Mouse (Mus musculus): ENCODE measurements around the gene Ptch2. TPM values are rescaled to one million over a fixed set of nuclear protein-coding genes. Genes with fewer than 3 reads are reported as not detected.

Ptch2 gene
- total and polyA plus RNA-seq, 3 experiments = 0.33 TPM; not detected in 2

DNA sequence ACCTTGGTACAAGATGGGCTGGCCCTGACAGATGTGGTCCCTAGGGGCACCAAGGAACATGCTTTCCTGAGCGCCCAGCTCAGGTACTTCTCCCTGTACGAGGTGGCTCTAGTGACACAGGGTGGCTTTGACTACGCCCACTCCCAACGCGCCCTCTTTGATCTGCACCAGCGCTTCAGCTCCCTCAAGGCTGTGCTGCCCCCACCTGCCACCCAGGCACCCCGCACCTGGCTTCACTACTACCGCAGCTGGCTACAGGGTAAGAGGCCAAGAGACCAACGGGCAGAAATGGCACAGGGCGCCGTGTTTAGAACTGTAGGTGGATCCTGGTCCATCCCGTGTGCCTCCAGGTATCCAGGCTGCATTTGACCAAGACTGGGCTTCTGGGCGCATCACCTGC is 14.4 kb downstream of the Ptch2 start:
- Histone ChIP-seq H3K27ac (ENCODE audit: control insufficient read depth, low read depth, low read length) (no peak overlapping the region), H3K79me2 (ENCODE audit: control insufficient read depth, insufficient read depth, low read length, poor library complexity) (no peaks in the 10 kb centered on the region), H3K36me3 (ENCODE audit: control insufficient read depth in 1 of 2, insufficient read depth in 2 of 2, low read length in 2 of 2) (no peaks in the 10 kb centered on the region), H3K27me3 (ENCODE audit: control insufficient read depth in 1 of 2, insufficient read depth in 2 of 2, low read length in 2 of 2) (no peaks in the 10 kb centered on the region), H3K4me3 (ENCODE audit: control insufficient read depth in 1 of 2, insufficient read depth in 1 of 2, low read depth in 2 of 2, low read length in 2 of 2) (no peak overlapping the region), H3K9me3 (replicated peaks; ENCODE audit: insufficient read depth, low read length) (no peaks in the 10 kb centered on the region), H3K9ac (ENCODE audit: control insufficient read depth, low read depth, low read length, poor library complexity, severe bottlenecking) (no peak overlapping the region), H3K4me1 (ENCODE audit: control insufficient read depth in 1 of 2, insufficient read depth in 2 of 2, low read length in 2 of 2) (no peaks in the 10 kb centered on the region)
- no peak for DNase-seq (ENCODE audit: low read depth, low spot score)
- TF ChIP-seq NELFE (IDR thresholded peaks at IDR 0.05; ENCODE audit: low read depth, low read length) (no peak), CTCF (IDR thresholded peaks at IDR 0.05 in 2 of 3, conservative IDR thresholded peaks at IDR 0.05 in 1 of 3; ENCODE audit: control insufficient read depth in 1 of 3, insufficient read depth in 1 of 3, low read depth in 2 of 3, low read length in 3 of 3, poor library complexity in 1 of 3, severe bottlenecking in 1 of 3) (no peak; a peak in 1 of 6 replicates), POLR2AphosphoS5 (IDR thresholded peaks at IDR 0.05; ENCODE audit: borderline replicate concordance, low read depth, low read length) (no peak), MAZ (IDR thresholded peaks at IDR 0.05; ENCODE audit: low read depth, low read length) (no peak), JUND (IDR thresholded peaks at IDR 0.05; ENCODE audit: low read depth, low read length) (no peak), ELF1 (IDR thresholded peaks at IDR 0.05; ENCODE audit: low read depth, low read length) (no peak), POLR2A (IDR thresholded peaks at IDR 0.05; ENCODE audit: control insufficient read depth in 1 of 2, insufficient read depth in 1 of 2, low read depth in 1 of 2, low read length in 2 of 2, poor library complexity in 1 of 2) (no peak), HCFC1 (IDR thresholded peaks at IDR 0.05; ENCODE audit: low read depth, low read length) (no peak), CHD2 (IDR thresholded peaks at IDR 0.05; ENCODE audit: low read length) (no peak), SIN3A (IDR thresholded peaks at IDR 0.05; ENCODE audit: low read length) (no peak)

DNA sequence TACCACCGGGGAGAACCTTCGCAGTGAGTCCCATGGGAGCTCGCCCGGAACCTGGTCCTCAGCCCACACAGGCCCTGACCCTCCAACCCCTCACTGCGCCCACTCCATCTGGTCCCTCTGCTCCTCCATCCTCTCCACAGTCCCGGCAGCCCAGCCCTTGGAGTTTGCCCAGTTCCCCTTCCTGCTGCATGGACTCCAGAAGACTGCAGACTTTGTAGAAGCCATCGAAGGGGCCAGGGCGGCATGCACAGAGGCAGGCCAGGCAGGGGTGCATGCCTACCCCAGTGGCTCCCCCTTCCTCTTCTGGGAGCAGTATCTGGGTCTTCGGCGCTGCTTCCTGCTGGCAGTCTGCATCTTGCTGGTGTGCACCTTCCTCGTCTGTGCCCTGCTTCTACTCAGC is 15.1 kb downstream of the Ptch2 start:
- H3K27me3 ChIP-seq (ENCODE audit: control insufficient read depth in 1 of 2, insufficient read depth in 2 of 2, low read length in 2 of 2) = no peaks in the 10 kb centered on the region
- no peak overlapping the region for H3K27ac ChIP-seq (ENCODE audit: control insufficient read depth, low read depth, low read length)
- H3K79me2 ChIP-seq (ENCODE audit: control insufficient read depth, insufficient read depth, low read length, poor library complexity) = no peaks in the 10 kb centered on the region
- no peaks in the 10 kb centered on the region for H3K9me3 ChIP-seq (replicated peaks; ENCODE audit: insufficient read depth, low read length)
- no peak for DNase-seq (ENCODE audit: low read depth, low spot score)
- H3K4me3 ChIP-seq (ENCODE audit: control insufficient read depth in 1 of 2, insufficient read depth in 1 of 2, low read depth in 2 of 2, low read length in 2 of 2) = no peak overlapping the region
- no peaks in the 10 kb centered on the region for H3K4me1 ChIP-seq (ENCODE audit: control insufficient read depth in 1 of 2, insufficient read depth in 2 of 2, low read length in 2 of 2)
- H3K9ac ChIP-seq (ENCODE audit: control insufficient read depth, low read depth, low read length, poor library complexity, severe bottlenecking) = no peak overlapping the region
- TF ChIP-seq POLR2AphosphoS2 (IDR thresholded peaks at IDR 0.05; ENCODE audit: low read length) (no peak), USF1 (IDR thresholded peaks at IDR 0.05; ENCODE audit: low read depth, low read length) (no peak), TCF12 (IDR thresholded peaks at IDR 0.05; ENCODE audit: low read depth, low read length) (no peak), CHD2 (IDR thresholded peaks at IDR 0.05; ENCODE audit: low read length) (no peak), SMC3 (IDR thresholded peaks at IDR 0.05; ENCODE audit: low read depth, low read length) (no peak), MYB (IDR thresholded peaks at IDR 0.05; ENCODE audit: low read depth, low read length) (no peak), KAT2A (conservative IDR thresholded peaks at IDR 0.05; ENCODE audit: low read depth, low read length) (no peak), MYC (IDR thresholded peaks at IDR 0.05; ENCODE audit: low read depth, low read length) (no peak), CTCF (IDR thresholded peaks at IDR 0.05 in 2 of 3, conservative IDR thresholded peaks at IDR 0.05 in 1 of 3; ENCODE audit: control insufficient read depth in 1 of 3, insufficient read depth in 1 of 3, low read depth in 2 of 3, low read length in 3 of 3, poor library complexity in 1 of 3, severe bottlenecking in 1 of 3) (no peak), RAD21 (IDR thresholded peaks at IDR 0.05; ENCODE audit: low read depth, low read length) (no peak), MEF2A (IDR thresholded peaks at IDR 0.05; ENCODE audit: extremely low read depth, insufficient replicate concordance, low read depth, low read length, poor library complexity, severe bottlenecking) (no peak), E2F4 (IDR thresholded peaks at IDR 0.05; ENCODE audit: borderline replicate concordance, low read depth, low read length) (no peak), MAZ (IDR thresholded peaks at IDR 0.05; ENCODE audit: low read depth, low read length) (no peak)
- H3K36me3 ChIP-seq (ENCODE audit: control insufficient read depth in 1 of 2, insufficient read depth in 2 of 2, low read length in 2 of 2) = no peaks in the 10 kb centered on the region

Measured in MEL (cell line).